Mouse (Mus musculus) G1E (cell line): ENCODE results near the gene B3gnt3.

Experiments used
- CTCF ChIP-seq: IDR thresholded peaks from 2 replicates; pipeline ENCODE4 v1.5.1; 2012; ENCODE audit warnings: low read depth, low read length, inconsistent platforms, mixed read lengths
- GATA1 ChIP-seq: IDR thresholded peaks from 2 replicates; pipeline ENCODE4 v1.6.1; 2012; ENCODE audit warnings: borderline replicate concordance, low read length, inconsistent platforms, mixed read lengths
- GATA2 ChIP-seq: IDR thresholded peaks from 2 replicates; pipeline ENCODE4 v1.6.1; 2012; ENCODE audit warnings: low read depth, low read length, inconsistent platforms, borderline replicate concordance

- TF ChIP-seq GATA2 (no peak), GATA1 (no peak), CTCF (no peak)
Observed at GRCm38 (mm10) chr8:71666855-71667254, 34.7 kb downstream of the B3gnt3 start.
